Mouse (Mus musculus): ENCODE measurements around the gene Krtap9-3. TPM values are rescaled to one million over a fixed set of nuclear protein-coding genes. Genes with fewer than 3 reads are reported as not detected.

The Krtap9-3 gene
- polyA plus RNA-seq, 1 experiment, result not detected

DNA sequence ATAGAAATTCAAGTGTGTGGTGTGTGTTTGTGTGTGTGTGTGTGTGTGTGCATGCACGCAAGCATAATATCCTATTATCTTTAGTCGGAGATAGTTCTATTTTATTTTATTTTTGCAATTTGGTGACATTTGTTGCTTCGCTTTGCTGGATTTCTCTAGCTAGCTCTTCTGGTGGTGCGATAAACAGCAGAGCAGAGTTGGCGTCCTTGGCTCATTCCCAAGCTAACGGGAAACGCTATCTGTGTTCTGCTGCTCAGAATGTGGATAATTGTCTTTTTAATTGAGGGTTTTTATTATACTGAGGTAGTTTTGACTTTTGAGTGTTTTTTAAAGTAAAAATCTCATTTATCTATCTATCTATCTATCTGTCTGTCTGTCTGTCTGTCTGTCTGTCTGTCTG is 12.8 kb downstream of the Krtap9-3 start:
- Histone ChIP-seq H3K4me1 (ENCODE audit: control insufficient read depth, insufficient read depth, low read length) (no peaks in the 10 kb centered on the region), H3K36me3 (ENCODE audit: control insufficient read depth, insufficient read depth, low read length) (no peaks in the 10 kb centered on the region), H3K27ac (ENCODE audit: control insufficient read depth, insufficient read depth, low read depth, low read length) (no peak overlapping the region), H3K4me3 (ENCODE audit: control insufficient read depth, low read depth, low read length) (no peak overlapping the region), H3K27me3 (ENCODE audit: control insufficient read depth, insufficient read depth, low read length) (no peaks in the 10 kb centered on the region)
- TF ChIP-seq CTCF (IDR thresholded peaks at IDR 0.05; ENCODE audit: control insufficient read depth, insufficient read depth, insufficient replicate concordance, low read depth, low read length) (no peak), POLR2A (IDR thresholded peaks at IDR 0.05; ENCODE audit: control insufficient read depth, low read depth, low read length) (no peak)

DNA sequence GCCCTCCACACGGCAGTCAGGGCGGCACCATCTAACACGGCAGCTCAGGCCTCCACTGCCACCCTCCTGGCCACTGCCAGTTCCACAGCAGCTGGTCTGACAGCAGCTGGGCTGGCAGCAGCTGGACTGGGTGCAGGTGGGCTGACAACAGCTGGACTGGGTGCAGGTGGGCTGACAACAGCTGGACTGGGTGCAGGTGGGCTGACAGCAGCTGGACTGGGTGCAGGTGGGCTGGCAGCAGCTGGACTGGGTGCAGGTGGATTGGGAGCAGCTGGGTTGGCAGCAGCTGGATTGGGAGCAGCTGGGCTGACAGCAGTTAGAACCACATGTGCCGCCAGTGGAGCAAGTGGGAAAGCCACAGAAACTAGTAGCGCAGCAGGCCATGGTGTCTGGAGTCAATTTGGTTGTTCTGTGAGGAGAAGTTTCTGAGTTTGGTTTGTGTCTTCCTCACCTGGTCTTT is 14.6 kb downstream of the Krtap9-3 start, which contains the start of gene Krtap1-4:
Gene Krtap1-4, minus strand, starts transcription at position 410 of the 460 bp plus-strand sequence.
- Histone ChIP-seq H3K27ac (ENCODE audit: control insufficient read depth, insufficient read depth, low read depth, low read length) (no peak within 1 kb of the TSS), H3K27me3 (ENCODE audit: control insufficient read depth, insufficient read depth, low read length) (no peaks in the 10 kb centered on the region), H3K4me1 (ENCODE audit: control insufficient read depth, insufficient read depth, low read length) (no peaks in the 10 kb centered on the region), H3K36me3 (ENCODE audit: control insufficient read depth, insufficient read depth, low read length) (no peaks in the 10 kb centered on the region), H3K4me3 (ENCODE audit: control insufficient read depth, low read depth, low read length) (no peak within 1 kb of the TSS)
- TF ChIP-seq POLR2A (IDR thresholded peaks at IDR 0.05; ENCODE audit: control insufficient read depth, low read depth, low read length) (no peak), CTCF (IDR thresholded peaks at IDR 0.05; ENCODE audit: control insufficient read depth, insufficient read depth, insufficient replicate concordance, low read depth, low read length) (no peak)

DNA sequence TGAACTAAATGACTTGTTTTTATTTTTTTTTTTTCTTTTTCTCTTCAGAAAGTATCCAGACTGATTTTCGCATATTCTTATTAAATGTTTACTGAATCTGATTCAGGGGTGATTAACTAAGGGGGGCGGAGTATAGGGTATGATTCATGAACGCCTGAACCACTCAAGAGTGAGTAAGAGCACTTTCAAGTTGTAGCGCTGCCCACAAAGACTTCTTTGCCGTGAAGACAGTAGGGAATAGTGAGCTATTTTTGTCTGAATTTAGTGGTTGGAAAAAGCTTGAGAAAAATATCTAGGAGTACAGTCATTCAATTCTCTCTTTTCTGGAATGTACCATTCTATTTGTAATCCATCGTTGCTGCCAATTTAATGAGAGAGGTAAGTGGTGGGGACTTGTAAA is 16.3 kb downstream of the Krtap9-3 start:
- no peak overlapping the region for H3K4me3 ChIP-seq (ENCODE audit: control insufficient read depth, low read depth, low read length)
- H3K27me3 ChIP-seq (ENCODE audit: control insufficient read depth, insufficient read depth, low read length), result no peaks in the 10 kb centered on the region
- no peak for TF ChIP-seq POLR2A (IDR thresholded peaks at IDR 0.05; ENCODE audit: control insufficient read depth, low read depth, low read length)
- no peak for TF ChIP-seq CTCF (IDR thresholded peaks at IDR 0.05; ENCODE audit: control insufficient read depth, insufficient read depth, insufficient replicate concordance, low read depth, low read length)
- H3K27ac ChIP-seq (ENCODE audit: control insufficient read depth, insufficient read depth, low read depth, low read length), result no peak overlapping the region
- H3K36me3 ChIP-seq (ENCODE audit: control insufficient read depth, insufficient read depth, low read length), result no peaks in the 10 kb centered on the region
- H3K4me1 ChIP-seq (ENCODE audit: control insufficient read depth, insufficient read depth, low read length), result no peaks in the 10 kb centered on the region

DNA sequence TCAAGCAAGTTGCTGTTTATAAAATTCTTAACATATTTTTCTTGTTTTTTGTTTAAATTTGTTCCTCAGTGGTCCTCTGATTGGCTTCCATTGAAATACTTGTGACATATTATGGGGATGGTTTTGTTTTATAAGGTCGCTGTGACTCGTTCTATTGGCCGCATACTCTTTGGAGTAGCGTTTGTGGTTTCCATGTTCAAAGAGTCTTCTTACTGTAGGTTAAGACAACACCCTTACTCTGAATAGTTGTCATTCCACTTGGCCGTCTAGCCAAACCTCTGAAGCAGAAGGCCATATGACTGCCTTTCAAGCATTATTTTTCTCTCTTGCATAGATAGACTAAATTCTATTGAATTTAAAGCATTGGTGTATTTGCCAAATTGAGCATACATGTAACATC is 16.9 kb downstream of the Krtap9-3 start:
- H3K27me3 ChIP-seq (ENCODE audit: control insufficient read depth, insufficient read depth, low read length), result no peaks in the 10 kb centered on the region
- no peak overlapping the region for H3K4me3 ChIP-seq (ENCODE audit: control insufficient read depth, low read depth, low read length)
- TF ChIP-seq POLR2A (IDR thresholded peaks at IDR 0.05; ENCODE audit: control insufficient read depth, low read depth, low read length), result no peak
- TF ChIP-seq CTCF (IDR thresholded peaks at IDR 0.05; ENCODE audit: control insufficient read depth, insufficient read depth, insufficient replicate concordance, low read depth, low read length), result no peak
- no peak overlapping the region for H3K27ac ChIP-seq (ENCODE audit: control insufficient read depth, insufficient read depth, low read depth, low read length)
- no peaks in the 10 kb centered on the region for H3K4me1 ChIP-seq (ENCODE audit: control insufficient read depth, insufficient read depth, low read length)
- no peaks in the 10 kb centered on the region for H3K36me3 ChIP-seq (ENCODE audit: control insufficient read depth, insufficient read depth, low read length)

DNA sequence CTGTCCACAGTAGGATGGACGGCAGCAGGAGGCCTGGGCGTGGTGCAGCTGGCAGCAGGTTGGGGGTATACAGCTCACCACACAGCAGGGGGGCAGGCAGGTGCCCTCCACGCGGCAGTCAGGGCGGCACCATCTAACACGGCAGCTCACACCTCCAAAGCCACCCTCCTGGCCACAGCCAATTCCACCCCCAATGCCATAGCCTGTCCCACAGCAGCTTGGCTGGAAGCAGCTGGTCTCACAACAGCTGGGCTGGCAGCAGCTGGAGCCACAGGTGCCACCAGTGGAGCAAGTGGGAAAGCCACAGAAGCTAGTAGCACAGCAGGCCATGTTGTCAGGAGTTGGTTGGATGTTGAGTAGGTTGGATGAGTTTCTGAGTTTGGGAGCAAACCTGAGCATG is 17.3 kb downstream of the Krtap9-3 start, which contains the start of gene Krtap1-5:
Gene Krtap1-5, minus strand, starts transcription at position 381 of the 400 bp plus-strand sequence.
- H3K27ac ChIP-seq (ENCODE audit: control insufficient read depth, insufficient read depth, low read depth, low read length), result no peak within 1 kb of the TSS
- H3K27me3 ChIP-seq (ENCODE audit: control insufficient read depth, insufficient read depth, low read length), result no peaks in the 10 kb centered on the region
- H3K36me3 ChIP-seq (ENCODE audit: control insufficient read depth, insufficient read depth, low read length), result no peaks in the 10 kb centered on the region
- H3K4me3 ChIP-seq (ENCODE audit: control insufficient read depth, low read depth, low read length), result no peak within 1 kb of the TSS
- no peaks in the 10 kb centered on the region for H3K4me1 ChIP-seq (ENCODE audit: control insufficient read depth, insufficient read depth, low read length)
- no peak for TF ChIP-seq POLR2A (IDR thresholded peaks at IDR 0.05; ENCODE audit: control insufficient read depth, low read depth, low read length)
- no peak for TF ChIP-seq CTCF (IDR thresholded peaks at IDR 0.05; ENCODE audit: control insufficient read depth, insufficient read depth, insufficient replicate concordance, low read depth, low read length)

DNA sequence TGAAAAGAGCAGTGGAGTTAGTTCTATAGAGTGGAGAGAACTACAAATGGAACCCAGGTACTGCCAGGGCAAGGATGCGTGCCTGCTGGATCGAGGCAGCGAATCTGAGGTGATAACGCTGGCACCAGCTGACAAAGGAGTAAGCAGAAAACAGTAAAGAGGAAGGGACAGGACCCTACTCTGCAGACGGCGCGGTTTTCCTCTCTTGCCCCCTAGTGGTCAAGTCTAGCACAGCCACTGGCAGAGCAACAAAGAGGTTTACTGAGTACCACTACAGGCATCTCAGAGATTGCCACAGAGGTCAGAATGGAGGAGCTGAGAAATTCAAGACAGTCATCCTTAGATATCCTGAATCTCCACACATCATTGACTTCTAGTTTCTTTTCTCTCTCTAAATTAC is 23.8 kb downstream of the Krtap9-3 start:
- no peak overlapping the region for H3K4me3 ChIP-seq (ENCODE audit: control insufficient read depth, low read depth, low read length)
- no peaks in the 10 kb centered on the region for H3K27me3 ChIP-seq (ENCODE audit: control insufficient read depth, insufficient read depth, low read length)
- no peaks in the 10 kb centered on the region for H3K36me3 ChIP-seq (ENCODE audit: control insufficient read depth, insufficient read depth, low read length)
- no peaks in the 10 kb centered on the region for H3K4me1 ChIP-seq (ENCODE audit: control insufficient read depth, insufficient read depth, low read length)
- no peak overlapping the region for H3K27ac ChIP-seq (ENCODE audit: control insufficient read depth, insufficient read depth, low read depth, low read length)
- TF ChIP-seq POLR2A (IDR thresholded peaks at IDR 0.05; ENCODE audit: control insufficient read depth, low read depth, low read length) (no peak), CTCF (IDR thresholded peaks at IDR 0.05; ENCODE audit: control insufficient read depth, insufficient read depth, insufficient replicate concordance, low read depth, low read length) (peak; percentile 70; the same call in 1 of the 2 replicates)

DNA sequence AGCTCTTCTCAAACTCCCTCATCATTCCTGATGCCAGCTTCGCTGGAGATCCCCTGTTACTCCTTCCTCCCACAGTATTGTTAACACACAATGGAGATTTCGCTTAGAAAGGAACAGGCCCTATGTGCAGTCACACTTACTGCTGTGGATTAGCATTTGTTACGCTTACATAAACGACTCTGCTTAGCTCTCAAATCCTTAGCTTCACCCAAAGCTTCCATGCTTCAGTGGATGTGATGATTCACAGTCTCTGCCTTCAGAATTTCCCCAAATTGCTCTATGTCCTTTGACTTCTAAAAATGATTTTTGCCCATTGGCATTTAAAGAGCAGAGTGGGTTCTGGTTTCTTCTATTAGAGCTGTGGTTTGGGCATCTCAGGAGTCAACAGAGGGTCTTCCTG is 24.7 kb downstream of the Krtap9-3 start:
- Histone ChIP-seq H3K27ac (ENCODE audit: control insufficient read depth, insufficient read depth, low read depth, low read length) (no peak overlapping the region), H3K36me3 (ENCODE audit: control insufficient read depth, insufficient read depth, low read length) (no peaks in the 10 kb centered on the region), H3K4me1 (ENCODE audit: control insufficient read depth, insufficient read depth, low read length) (no peaks in the 10 kb centered on the region), H3K4me3 (ENCODE audit: control insufficient read depth, low read depth, low read length) (no peak overlapping the region), H3K27me3 (ENCODE audit: control insufficient read depth, insufficient read depth, low read length) (no peaks in the 10 kb centered on the region)
- no peak for TF ChIP-seq POLR2A (IDR thresholded peaks at IDR 0.05; ENCODE audit: control insufficient read depth, low read depth, low read length)
- TF ChIP-seq CTCF (IDR thresholded peaks at IDR 0.05; ENCODE audit: control insufficient read depth, insufficient read depth, insufficient replicate concordance, low read depth, low read length), result no peak

DNA sequence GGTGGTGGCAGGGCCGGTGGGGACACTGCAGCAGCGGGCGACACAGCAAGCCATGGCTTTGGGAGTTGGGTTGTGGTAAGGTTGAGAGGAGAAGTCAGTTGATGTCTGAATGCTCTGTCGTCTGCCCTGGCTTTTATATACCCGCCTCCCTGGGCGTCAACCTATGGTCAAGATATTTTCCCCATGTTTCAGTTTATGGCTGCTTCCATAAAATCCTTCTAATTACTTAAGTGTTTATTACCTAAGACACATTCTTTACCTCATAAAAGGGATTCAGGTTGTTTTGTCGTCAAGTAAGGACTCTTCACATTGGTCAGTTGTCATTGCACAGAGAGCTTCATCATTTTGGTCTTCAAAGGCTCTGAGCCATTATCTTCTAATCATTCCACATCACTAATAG is 31.4 kb downstream of the Krtap9-3 start, which contains the start of gene Krtap3-1:
Gene Krtap3-1, minus strand, starts transcription at position 101 of the 400 bp plus-strand sequence.
- H3K36me3 ChIP-seq (ENCODE audit: control insufficient read depth, insufficient read depth, low read length), result no peaks in the 10 kb centered on the region
- H3K27me3 ChIP-seq (ENCODE audit: control insufficient read depth, insufficient read depth, low read length), result no peaks in the 10 kb centered on the region
- no peaks in the 10 kb centered on the region for H3K4me1 ChIP-seq (ENCODE audit: control insufficient read depth, insufficient read depth, low read length)
- no peak for TF ChIP-seq CTCF (IDR thresholded peaks at IDR 0.05; ENCODE audit: control insufficient read depth, insufficient read depth, insufficient replicate concordance, low read depth, low read length)
- TF ChIP-seq POLR2A (IDR thresholded peaks at IDR 0.05; ENCODE audit: control insufficient read depth, low read depth, low read length), result no peak
- no peak within 1 kb of the TSS for H3K27ac ChIP-seq (ENCODE audit: control insufficient read depth, insufficient read depth, low read depth, low read length)
- H3K4me3 ChIP-seq (ENCODE audit: control insufficient read depth, low read depth, low read length), result no peak within 1 kb of the TSS
